Mouse (Mus musculus) MEL (cell line): ENCODE data around the gene Ranbp2. TPM values are rescaled to one million over a fixed set of nuclear protein-coding genes. Genes with fewer than 3 reads are reported as not detected.

Experiments
- DNase-seq: peaks from one replicate; pipeline ENCODE4 v3.0.0; 2011; ENCODE audit warnings: low read depth, low spot score
- H3K27ac ChIP-seq: 2 replicates; pipeline ENCODE4 v1.5.1; 2012; ENCODE audit warnings: low read depth, mild to moderate bottlenecking, control low read depth, low read length, moderate library complexity; ENCODE audit not compliant: control insufficient read depth
- H3K27me3 ChIP-seq, 2 experiments: fragments of 150-350 bp in 1 of 2; sonication (generic) in 1 of 2; 2 replicates each; pipeline ENCODE4 v1.6.1; 2012; ENCODE audit warnings: low read length in 2 of 2, mild to moderate bottlenecking in 2 of 2, improper control_type of control experiment in 1 of 2, moderate library complexity in 1 of 2; ENCODE audit not compliant: insufficient read depth in 2 of 2, control insufficient read depth in 1 of 2
- H3K36me3 ChIP-seq, 2 experiments: 2 replicates each; pipeline ENCODE4 v1.6.1; 2012 to 2014; ENCODE audit warnings: low read length in 2 of 2, improper control_type of control experiment in 1 of 2, inconsistent platforms in 1 of 2, mild to moderate bottlenecking in 1 of 2; ENCODE audit not compliant: insufficient read depth in 2 of 2, control insufficient read depth in 1 of 2
- H3K4me1 ChIP-seq, 2 experiments: fragments of 150-350 bp in 1 of 2; sonication (generic) in 1 of 2; 2 replicates each; pipeline ENCODE4 v1.6.1; 2012; ENCODE audit warnings: low read length in 2 of 2, improper control_type of control experiment in 1 of 2, mild to moderate bottlenecking in 1 of 2; ENCODE audit not compliant: insufficient read depth in 2 of 2, control insufficient read depth in 1 of 2
- H3K4me3 ChIP-seq, 2 experiments: fragments of 150-350 bp in 1 of 2; sonication (generic) in 1 of 2; 2 replicates each; pipeline ENCODE4 v1.5.1; 2012; ENCODE audit warnings: low read depth in 2 of 2, low read length in 2 of 2, mild to moderate bottlenecking in 2 of 2, moderate library complexity in 2 of 2, control low read depth in 1 of 2, improper control_type of control experiment in 1 of 2; ENCODE audit not compliant: control insufficient read depth in 1 of 2, insufficient read depth in 1 of 2
- H3K79me2 ChIP-seq: 2 replicates; pipeline ENCODE4 v1.6.1; 2012; ENCODE audit warnings: mild to moderate bottlenecking, low read length, moderate library complexity; ENCODE audit not compliant: control insufficient read depth, poor library complexity, insufficient read depth
- H3K9ac ChIP-seq: 2 replicates; pipeline ENCODE4 v1.6.1; 2012; ENCODE audit warnings: low read depth, mild to moderate bottlenecking, control low read depth, low read length, moderate library complexity; ENCODE audit not compliant: control insufficient read depth, poor library complexity, severe bottlenecking
- H3K9me3 ChIP-seq: fragments of 150-350 bp; sonication (generic); replicated peaks from 2 replicates; pipeline ENCODE4 v1.6.1; 2012; ENCODE audit warnings: mild to moderate bottlenecking, low read length, improper control_type of control experiment, moderate library complexity; ENCODE audit not compliant: insufficient read depth
- BHLHE40 ChIP-seq: IDR thresholded peaks from 2 replicates; pipeline ENCODE4 v1.6.1; 2012; ENCODE audit warnings: low read depth, mild to moderate bottlenecking, inconsistent platforms, low read length, improper control_type of control experiment, borderline replicate concordance
- CHD1 ChIP-seq: IDR thresholded peaks from 2 replicates; pipeline ENCODE4 v1.6.1; 2012; ENCODE audit warnings: low read depth, mild to moderate bottlenecking, inconsistent platforms, low read length, improper control_type of control experiment
- CTCF ChIP-seq, 3 experiments: IDR thresholded peaks in 2 of 3; conservative IDR thresholded peaks in 1 of 3; 2 replicates each; pipeline ENCODE4 v1.5.1; 2011 to 2012; ENCODE audit warnings: low read length in 3 of 3, low read depth in 2 of 3, mild to moderate bottlenecking in 2 of 3, improper control_type of control experiment in 1 of 3, inconsistent platforms in 1 of 3, mixed read lengths in 1 of 3, moderate library complexity in 1 of 3; ENCODE audit not compliant: control insufficient read depth in 1 of 3, insufficient read depth in 1 of 3, poor library complexity in 1 of 3, severe bottlenecking in 1 of 3
- E2F4 ChIP-seq: IDR thresholded peaks from 2 replicates; pipeline ENCODE4 v1.6.1; 2011; ENCODE audit warnings: low read depth, low read length, improper control_type of control experiment, borderline replicate concordance
- ELF1 ChIP-seq: IDR thresholded peaks from 2 replicates; pipeline ENCODE4 v1.6.1; 2014; ENCODE audit warnings: low read depth, mild to moderate bottlenecking, inconsistent platforms, low read length, improper control_type of control experiment, moderate library complexity
- EP300 ChIP-seq, 2 experiments: IDR thresholded peaks; 2 replicates each; pipeline ENCODE4 v1.6.1; 2011; ENCODE audit warnings: improper control_type of control experiment in 2 of 2, low read length in 2 of 2, low read depth in 1 of 2, mild to moderate bottlenecking in 1 of 2
- ETS1 ChIP-seq: IDR thresholded peaks from 2 replicates; pipeline ENCODE4 v1.6.1; 2012; ENCODE audit warnings: low read depth, mild to moderate bottlenecking, inconsistent platforms, low read length, improper control_type of control experiment, moderate library complexity
- GABPA ChIP-seq: IDR thresholded peaks from 2 replicates; pipeline ENCODE4 v1.6.1; 2012; ENCODE audit warnings: low read depth, mild to moderate bottlenecking, inconsistent platforms, low read length, improper control_type of control experiment, moderate library complexity
- GATA1 ChIP-seq: IDR thresholded peaks from 2 replicates; pipeline ENCODE4 v1.6.1; 2011; ENCODE audit warnings: low read depth, low read length, improper control_type of control experiment
- HCFC1 ChIP-seq: IDR thresholded peaks from 2 replicates; pipeline ENCODE4 v1.6.1; 2012; ENCODE audit warnings: low read depth, mild to moderate bottlenecking, inconsistent platforms, low read length, improper control_type of control experiment, moderate library complexity
- JUND ChIP-seq: IDR thresholded peaks from 2 replicates; pipeline ENCODE4 v1.6.1; 2011; ENCODE audit warnings: low read depth, mild to moderate bottlenecking, improper control_type of control experiment, low read length
- MAFK ChIP-seq: IDR thresholded peaks from 2 replicates; pipeline ENCODE4 v1.6.1; 2011; ENCODE audit warnings: low read depth, mild to moderate bottlenecking, low read length, improper control_type of control experiment, borderline replicate concordance
- MAZ ChIP-seq: IDR thresholded peaks from 2 replicates; pipeline ENCODE4 v1.6.1; 2012; ENCODE audit warnings: low read depth, mild to moderate bottlenecking, inconsistent platforms, low read length, improper control_type of control experiment
- MEF2A ChIP-seq: IDR thresholded peaks from 2 replicates; pipeline ENCODE4 v1.6.1; 2014; ENCODE audit warnings: low read depth, mild to moderate bottlenecking, inconsistent platforms, low read length, improper control_type of control experiment; ENCODE audit not compliant: poor library complexity, insufficient replicate concordance, severe bottlenecking; ENCODE audit errors: extremely low read depth
- MYB ChIP-seq: IDR thresholded peaks from 2 replicates; pipeline ENCODE4 v1.6.1; 2011; ENCODE audit warnings: mild to moderate bottlenecking, low read depth, low read length, improper control_type of control experiment
- MYC ChIP-seq: IDR thresholded peaks from 2 replicates; pipeline ENCODE4 v1.6.1; 2011; ENCODE audit warnings: low read depth, mild to moderate bottlenecking, low read length, improper control_type of control experiment, moderate library complexity
- NELFE ChIP-seq: IDR thresholded peaks from 2 replicates; pipeline ENCODE4 v1.6.1; 2011; ENCODE audit warnings: low read depth, low read length, improper control_type of control experiment
- NRF1 ChIP-seq: IDR thresholded peaks from 2 replicates; pipeline ENCODE4 v1.6.1; 2014; ENCODE audit warnings: low read depth, mild to moderate bottlenecking, inconsistent platforms, low read length, improper control_type of control experiment, moderate library complexity; ENCODE audit not compliant: poor library complexity, insufficient read depth, severe bottlenecking
- POLR2A ChIP-seq, 2 experiments: IDR thresholded peaks; 2 replicates each; pipeline ENCODE4 v1.6.1; 2011 to 2012; ENCODE audit warnings: low read length in 2 of 2, mild to moderate bottlenecking in 2 of 2, control low read depth in 1 of 2, improper control_type of control experiment in 1 of 2, low read depth in 1 of 2, moderate library complexity in 1 of 2; ENCODE audit not compliant: control insufficient read depth in 1 of 2, insufficient read depth in 1 of 2, poor library complexity in 1 of 2
- POLR2AphosphoS2 ChIP-seq: IDR thresholded peaks from 2 replicates; pipeline ENCODE4 v1.6.1; 2011; ENCODE audit warnings: low read length, improper control_type of control experiment
- POLR2AphosphoS5 ChIP-seq: IDR thresholded peaks from 2 replicates; pipeline ENCODE4 v1.6.1; 2012; ENCODE audit warnings: low read depth, borderline replicate concordance, mild to moderate bottlenecking, inconsistent platforms, low read length, moderate library complexity, mixed read lengths
- RAD21 ChIP-seq: IDR thresholded peaks from 2 replicates; pipeline ENCODE4 v1.6.1; 2011; ENCODE audit warnings: mild to moderate bottlenecking, low read depth, low read length, improper control_type of control experiment
- RCOR1 ChIP-seq: IDR thresholded peaks from 2 replicates; pipeline ENCODE4 v1.6.1; 2012; ENCODE audit warnings: low read depth, mild to moderate bottlenecking, inconsistent platforms, low read length, improper control_type of control experiment
- SIN3A ChIP-seq: IDR thresholded peaks from 2 replicates; pipeline ENCODE4 v1.6.1; 2012; ENCODE audit warnings: low read length, improper control_type of control experiment, inconsistent platforms
- SMC3 ChIP-seq: IDR thresholded peaks from 2 replicates; pipeline ENCODE4 v1.6.1; 2011; ENCODE audit warnings: low read depth, low read length, improper control_type of control experiment
- TAL1 ChIP-seq: IDR thresholded peaks from 2 replicates; pipeline ENCODE4 v1.6.1; 2012; ENCODE audit warnings: mild to moderate bottlenecking, inconsistent platforms, low read length, moderate library complexity, mixed read lengths
- TBP ChIP-seq: IDR thresholded peaks from 2 replicates; pipeline ENCODE4 v1.8.0; 2011; ENCODE audit warnings: low read depth, low read length, improper control_type of control experiment
- UBTF ChIP-seq: IDR thresholded peaks from 2 replicates; pipeline ENCODE4 v1.6.1; 2012; ENCODE audit warnings: low read depth, mild to moderate bottlenecking, inconsistent platforms, low read length, improper control_type of control experiment, moderate library complexity, borderline replicate concordance; ENCODE audit not compliant: insufficient read depth
- USF1 ChIP-seq: IDR thresholded peaks from 2 replicates; pipeline ENCODE4 v1.6.1; 2014; ENCODE audit warnings: low read depth, mild to moderate bottlenecking, inconsistent platforms, low read length, improper control_type of control experiment, moderate library complexity
- USF2 ChIP-seq, 2 experiments: IDR thresholded peaks; 2 replicates each; pipeline ENCODE4 v1.6.1; 2011 to 2012; ENCODE audit warnings: improper control_type of control experiment in 2 of 2, low read length in 2 of 2, borderline replicate concordance in 1 of 2, inconsistent platforms in 1 of 2, low read depth in 1 of 2, mild to moderate bottlenecking in 1 of 2; ENCODE audit not compliant: insufficient read depth in 1 of 2
- ZMIZ1 ChIP-seq: IDR thresholded peaks from 2 replicates; pipeline ENCODE4 v1.6.1; 2012; ENCODE audit warnings: low read depth, mild to moderate bottlenecking, inconsistent platforms, low read length, improper control_type of control experiment, moderate library complexity
- ZNF384 ChIP-seq: IDR thresholded peaks from 2 replicates; pipeline ENCODE4 v1.6.1; 2012; ENCODE audit warnings: low read depth, mild to moderate bottlenecking, inconsistent platforms, low read length, improper control_type of control experiment
- polyA plus RNA-seq, 2 experiments: library from polyadenylated mRNA; stranded (reverse) in 1 of 2; unstranded in 1 of 2; fragments of >175 nt in 1 of 2; fragments of >200 nt in 1 of 2; gene quantifications; 2 replicates each; pipeline versions ENCODE4 v1.2.1 to v1.2.4; 2012; ENCODE audit warnings: low replicate concordance in 2 of 2, low read depth in 1 of 2; ENCODE audit not compliant: insufficient read length in 2 of 2, insufficient read depth in 1 of 2, missing spikeins in 1 of 2
- total RNA-seq: library from RNA; depleted of rRNA; stranded (reverse); fragments of 300-350 nt; gene quantifications from 2 replicates; pipeline ENCODE4 v1.2.3, GENCODE M21; 2012

The Ranbp2 gene
- total and polyA plus RNA-seq, 3 experiments: 52.3 to 114 (median 73.5) TPM

GRCm38 (mm10) chr10:58452185-58452584 is 5.5 kb downstream of the Ranbp2 start (continued):
- TF ChIP-seq ELF1 (no peak), SIN3A (peak; percentile 95), MAFK (peak; percentile 60; the same call in 1 of the 2 replicates), GABPA (no peak), HCFC1 (no peak; the same call in 1 of the 2 replicates), CHD1 (peak; percentile 37; the same call in 1 of the 2 replicates), E2F4 (no peak), POLR2AphosphoS2 (no peak), MYB (peak; percentile 93), SMC3 (no peak), POLR2A (IDR thresholded peaks at IDR 0.05; ENCODE audit: control insufficient read depth in 1 of 2, insufficient read depth in 1 of 2, low read depth in 1 of 2, low read length in 2 of 2, poor library complexity in 1 of 2) (no peak), ETS1 (peak; percentile 96), MEF2A (peak; percentile 63; the same call in 1 of the 2 replicates), MYC (0 out of 2 replicates have a peak, but pooled peaks have one; percentile 56), UBTF (no peak), USF1 (no peak), USF2 (IDR thresholded peaks at IDR 0.05; ENCODE audit: borderline replicate concordance in 1 of 2, insufficient read depth in 1 of 2, low read depth in 1 of 2, low read length in 2 of 2) (no peak), EP300 (IDR thresholded peaks at IDR 0.05; ENCODE audit: low read depth in 1 of 2, low read length in 2 of 2) (peak; percentile 92 to 96), MAZ (no peak), TAL1 (peak; percentile 79), NRF1 (no peak), ZMIZ1 (no peak), RAD21 (no peak)
- TF ChIP-seq, all 39 proteins: peak for 15

GRCm38 (mm10) chr10:58459896-58460295 is 13.2 kb downstream of the Ranbp2 start:
- Histone ChIP-seq H3K79me2 (peaks cover 5% of the 10 kb centered on the region; the same call in 1 of the 2 replicates), H3K27ac (no peak overlapping the region), H3K9me3 (no peaks in the 10 kb centered on the region), H3K4me3 (no peak overlapping the region), H3K36me3 (peaks cover 5 to 84% of the 10 kb centered on the region in 2 experiments), H3K27me3 (no peaks in the 10 kb centered on the region), H3K9ac (no peak overlapping the region), H3K4me1 (no peaks in the 10 kb centered on the region)
- DNase-seq: peak; percentile 37
- TF ChIP-seq ZNF384: no peak
- no peak for TF ChIP-seq CTCF (IDR thresholded peaks at IDR 0.05 in 2 of 3, conservative IDR thresholded peaks at IDR 0.05 in 1 of 3; ENCODE audit: control insufficient read depth in 1 of 3, insufficient read depth in 1 of 3, low read depth in 2 of 3, low read length in 3 of 3, poor library complexity in 1 of 3, severe bottlenecking in 1 of 3)
- no peak for TF ChIP-seq GABPA
- no peak for TF ChIP-seq MYB
- no peak for TF ChIP-seq MAFK
- no peak for TF ChIP-seq TBP
- TF ChIP-seq TAL1: no peak
- TF ChIP-seq POLR2AphosphoS2: no peak
- no peak for TF ChIP-seq NELFE
- TF ChIP-seq RCOR1: no peak
- TF ChIP-seq JUND: no peak
- TF ChIP-seq BHLHE40: no peak
- no peak for TF ChIP-seq E2F4
- TF ChIP-seq GATA1: no peak
- no peak for TF ChIP-seq USF2 (IDR thresholded peaks at IDR 0.05; ENCODE audit: borderline replicate concordance in 1 of 2, insufficient read depth in 1 of 2, low read depth in 1 of 2, low read length in 2 of 2)
- no peak for TF ChIP-seq POLR2AphosphoS5
- TF ChIP-seq HCFC1: no peak
